Mouse (Mus musculus): ENCODE results near the gene Reps1. TPM values are rescaled to one million over a fixed set of nuclear protein-coding genes. Genes with fewer than 3 reads are reported as not detected.

Gene Reps1
- total RNA-seq, 2 experiments from 2014 or later: 65.3 to 73.0 TPM

DNA sequence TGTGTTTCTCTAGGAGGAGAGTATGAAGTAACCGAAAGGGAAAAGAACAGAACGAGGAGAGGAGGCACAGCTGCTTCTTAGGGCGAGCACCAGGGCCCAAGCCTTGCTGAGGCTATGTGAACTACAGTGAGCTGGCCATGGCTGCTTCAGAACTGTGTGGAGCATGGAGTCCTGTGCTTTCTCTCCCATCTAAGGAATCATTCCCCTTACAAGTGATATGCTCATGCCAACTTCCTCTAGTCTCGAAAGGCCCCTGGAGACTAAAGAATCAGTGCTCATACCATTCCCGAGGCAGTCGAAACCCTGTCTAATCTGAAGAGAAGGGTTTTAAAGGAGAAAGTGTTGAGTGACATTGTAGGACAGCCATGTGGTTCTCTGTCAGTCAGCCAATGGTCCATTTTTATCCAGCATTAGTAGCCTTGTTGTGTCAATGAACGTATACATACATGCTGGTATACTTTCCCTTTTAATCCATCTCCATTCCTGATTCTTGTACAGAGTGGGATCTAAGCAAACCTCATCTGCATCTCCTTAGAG, 106.8 kb downstream of the Reps1 start:
- no peak for DNase-seq (ENCODE audit: extremely low spot score in 1 of 2, low spot score in 2 of 2)
- no peak overlapping the region for H3K27ac ChIP-seq
- no peak overlapping the region for H3K4me3 ChIP-seq
- no peak for TF ChIP-seq CTCF (IDR thresholded peaks at IDR 0.05)
- intact Hi-C loops (cut with DNase I): no loop called here

Other genes with a start within 250 kb of the Reps1 start
- gene Heca, start 107.8 kb upstream of the Reps1 start, total RNA-seq (2021): 10 to 100 TPM; 28.9 to 29.5 TPM
- gene Abracl, start 32.6 kb upstream of the Reps1 start, total RNA-seq (2021): 10 to 100 TPM; 18.9 to 19.3 TPM
- gene Ect2l, start 155.0 kb downstream of the Reps1 start, total RNA-seq (2021): under 1 TPM; 0.11 to 0.63 TPM
- gene Ccdc28a, start 179.1 kb downstream of the Reps1 start, total RNA-seq (2021): 10 to 100 TPM; 34.0 to 34.9 TPM